Mouse (Mus musculus) forebrain, embryonic 16.5 days (tissue): ENCODE measurements around the gene Gsdma. TPM values are rescaled to one million over a fixed set of nuclear protein-coding genes. Genes with fewer than 3 reads are reported as not detected.

Source experiments
- ATAC-seq: fragments of 200-750 bp; cut with Nextera tagmentation; 2 replicates; pipeline ENCODE4 v1.8.0; 2017; ENCODE audit warnings: mild to moderate bottlenecking, moderate library complexity
- H3K27ac ChIP-seq: fragments of 300-500 bp; sonication (generic); 2 replicates; pipeline ENCODE4 v1.5.1; 2014; ENCODE audit warnings: low read length, control low read depth
- H3K27me3 ChIP-seq: fragments of 300-500 bp; sonication (generic); replicated peaks from 2 replicates; pipeline ENCODE4 v1.6.1; 2014; ENCODE audit warnings: low read length; ENCODE audit not compliant: control insufficient read depth, insufficient read depth
- H3K36me3 ChIP-seq: fragments of 300-500 bp; sonication (generic); 2 replicates; pipeline ENCODE4 v1.6.1; 2014; ENCODE audit not compliant: control insufficient read depth, insufficient read depth
- H3K4me1 ChIP-seq: fragments of 300-500 bp; sonication (generic); replicated peaks from 2 replicates; pipeline ENCODE4 v1.6.1; 2014; ENCODE audit warnings: low read length; ENCODE audit not compliant: control insufficient read depth, insufficient read depth
- H3K4me2 ChIP-seq: fragments of 300-500 bp; sonication (generic); 2 replicates; pipeline ENCODE4 v1.6.1; 2014; ENCODE audit warnings: mild to moderate bottlenecking, low read length, control low read depth
- H3K4me3 ChIP-seq: fragments of 300-500 bp; sonication (generic); replicated peaks from 2 replicates; pipeline ENCODE4 v1.5.1; 2014; ENCODE audit warnings: mild to moderate bottlenecking, low read length, control low read depth
- H3K9ac ChIP-seq: fragments of 300-500 bp; sonication (generic); replicated peaks from 2 replicates; pipeline ENCODE4 v1.6.1; 2014; ENCODE audit warnings: low read depth, low read length, control low read depth
- H3K9me3 ChIP-seq: fragments of 300-500 bp; sonication (generic); 2 replicates; pipeline ENCODE4 v1.6.1; 2016; ENCODE audit warnings: low read length; ENCODE audit not compliant: control insufficient read depth
- WGBS: fragments of 180-500 bp; shearing (Covaris S2); extraction: QIAGEN DNeasy Blood & Tissue Kit; methylation state at CpG from one replicate; pipeline ENCODE4 v1.1.7; 2014; 5-methylcytosine and 5-hydroxymethylcytosine counted together
- polyA plus RNA-seq: library from polyadenylated mRNA; unstranded; fragments of >200 nt; fragmentation: Nextera tagmentation; extraction: Ambion mirVana; gene quantifications from 2 replicates; pipeline ENCODE4 v1.2.1, GENCODE M21; 2015

Gene Gsdma
- polyA plus RNA-seq, 1 experiment from 2014 or later: not detected

GRCm38 (mm10) chr11:98688009-98688408 lies 23.9 kb downstream of the Gsdma start:
- Histone ChIP-seq H3K4me1 (peaks cover 10% of the 10 kb centered on the region), H3K27me3 (no peaks in the 10 kb centered on the region), H3K27ac (no peak overlapping the region), H3K9me3 (no peaks in the 10 kb centered on the region), H3K9ac (no peak overlapping the region), H3K36me3 (peaks cover 40% of the 10 kb centered on the region), H3K4me2 (no peak overlapping the region), H3K4me3 (no peak overlapping the region)
- ATAC-seq: no peak
- 89% methylated on average over 8 of the region's 8 CpGs for WGBS

GRCm38 (mm10) chr11:98693201-98693600 lies 29.1 kb downstream of the Gsdma start:
- 75% methylated on average over 13 of the region's 13 CpGs for WGBS
- Histone ChIP-seq H3K4me3 (no peak overlapping the region), H3K27me3 (no peaks in the 10 kb centered on the region), H3K4me1 (no peaks in the 10 kb centered on the region), H3K36me3 (peaks cover 47% of the 10 kb centered on the region), H3K27ac (no peak overlapping the region), H3K4me2 (no peak overlapping the region), H3K9me3 (no peaks in the 10 kb centered on the region), H3K9ac (no peak overlapping the region)
- no peak for ATAC-seq

- Histone ChIP-seq H3K9me3 (no peaks in the 10 kb centered on the region), H3K4me3 (no peak overlapping the region), H3K4me2 (no peak overlapping the region), H3K4me1 (no peaks in the 10 kb centered on the region), H3K27me3 (no peaks in the 10 kb centered on the region), H3K9ac (no peak overlapping the region), H3K36me3 (peaks cover 47% of the 10 kb centered on the region), H3K27ac (no peak overlapping the region)
- no peak for ATAC-seq
- 92% methylated on average over 9 of the region's 9 CpGs for WGBS
Observed at GRCm38 (mm10) chr11:98693746-98694145, 29.6 kb downstream of the Gsdma start.

GRCm38 (mm10) chr11:98694301-98694700 lies 30.1 kb downstream of the Gsdma start:
- H3K27me3 ChIP-seq: no peaks in the 10 kb centered on the region
- no peak overlapping the region for H3K4me2 ChIP-seq
- H3K36me3 ChIP-seq: peaks cover 47% of the 10 kb centered on the region
- no peaks in the 10 kb centered on the region for H3K4me1 ChIP-seq
- no peaks in the 10 kb centered on the region for H3K9me3 ChIP-seq
- 78% methylated on average over 9 of the region's 9 CpGs for WGBS
- ATAC-seq: no peak
- no peak overlapping the region for H3K9ac ChIP-seq
- no peak overlapping the region for H3K4me3 ChIP-seq
- H3K27ac ChIP-seq: no peak overlapping the region

- WGBS: 61% methylated on average over 14 of the region's 14 CpGs
- Histone ChIP-seq H3K4me3 (no peak overlapping the region), H3K9ac (no peak overlapping the region), H3K27ac (no peak overlapping the region), H3K4me1 (no peaks in the 10 kb centered on the region), H3K27me3 (no peaks in the 10 kb centered on the region), H3K9me3 (no peaks in the 10 kb centered on the region), H3K4me2 (no peak overlapping the region), H3K36me3 (peaks cover 41% of the 10 kb centered on the region)
- ATAC-seq: no peak
Observed at GRCm38 (mm10) chr11:98695408-98695807, 31.3 kb downstream of the Gsdma start.

GRCm38 (mm10) chr11:98696454-98697216 lies 32.5 kb downstream of the Gsdma start:
- Histone ChIP-seq H3K27ac (no peak overlapping the region), H3K4me2 (no peak overlapping the region), H3K4me3 (no peak overlapping the region), H3K9ac (no peak overlapping the region), H3K9me3 (no peaks in the 10 kb centered on the region), H3K36me3 (peaks cover 28% of the 10 kb centered on the region), H3K4me1 (no peaks in the 10 kb centered on the region), H3K27me3 (no peaks in the 10 kb centered on the region)
- 84% methylated on average over 14 of the region's 14 CpGs for WGBS
- no peak for ATAC-seq

- Histone ChIP-seq H3K27ac (no peak overlapping the region), H3K4me1 (0 out of 2 replicates have a peak, but pooled peaks cover under 1% of the 10 kb centered on the region), H3K4me3 (no peak overlapping the region), H3K27me3 (no peaks in the 10 kb centered on the region), H3K4me2 (no peak overlapping the region), H3K9me3 (no peaks in the 10 kb centered on the region), H3K9ac (no peak overlapping the region), H3K36me3 (peaks cover 26% of the 10 kb centered on the region)
- no peak for ATAC-seq
- WGBS: 91% methylated on average over 12 of the region's 12 CpGs
Observed at GRCm38 (mm10) chr11:98697225-98697624, 33.1 kb downstream of the Gsdma start.

GRCm38 (mm10) chr11:98698849-98699640 lies 34.9 kb downstream of the Gsdma start:
- WGBS: 85% methylated on average over 16 of the region's 16 CpGs
- peaks cover 13% of the 10 kb centered on the region for H3K36me3 ChIP-seq
- H3K4me2 ChIP-seq: no peak overlapping the region
- H3K4me1 ChIP-seq: 0 out of 2 replicates have a peak, but pooled peaks cover 2% of the 10 kb centered on the region
- H3K9ac ChIP-seq: no peak overlapping the region
- H3K9me3 ChIP-seq: no peaks in the 10 kb centered on the region
- ATAC-seq: no peak
- H3K27ac ChIP-seq: no peak overlapping the region
- no peak overlapping the region for H3K4me3 ChIP-seq
- no peaks in the 10 kb centered on the region for H3K27me3 ChIP-seq

- 38% methylated on average over 4 of the region's 4 CpGs for WGBS
- no peak overlapping the region for H3K9ac ChIP-seq
- H3K36me3 ChIP-seq: peaks cover 7% of the 10 kb centered on the region; the same call in 1 of the 2 replicates
- H3K4me1 ChIP-seq: 0 out of 2 replicates have a peak, but pooled peaks cover 2% of the 10 kb centered on the region
- no peak overlapping the region for H3K4me2 ChIP-seq
- H3K27me3 ChIP-seq: no peaks in the 10 kb centered on the region
- H3K9me3 ChIP-seq: no peaks in the 10 kb centered on the region
- ATAC-seq: peak; percentile 64; the same call in 1 of the 2 replicates
- no peak overlapping the region for H3K27ac ChIP-seq
- no peak overlapping the region for H3K4me3 ChIP-seq
Observed at GRCm38 (mm10) chr11:98699911-98700310, 35.8 kb downstream of the Gsdma start.
